Comparison of ENCODE assay signal across 26 mouse cellular contexts in genomic region chr4:72104186-72104585, GRCm38 (mm10).
"Had no signal": no experiment of that assay in that cellular context is flagged by ENCODE, and none has a peak within 500 bp of the region (broad histone marks: within the 10 kb centered on the region; RNA-seq: fewer than 3 reads in every experiment).

No protein-coding gene starts in this region.

- ATAC-seq: hindbrain, postnatal 0 days; intestine, embryonic 16.5 days; liver, embryonic 12.5 days had no signal

- H3K27me3 ChIP-seq: heart, embryonic 13.5 days; heart, embryonic 15.5 days; hindbrain, embryonic 13.5 days; hindbrain, embryonic 15.5 days; kidney, embryonic 15.5 days; limb, embryonic 13.5 days; limb, embryonic 15.5 days; liver, embryonic 12.5 days had no signal

- H3K9ac ChIP-seq: heart, embryonic 13.5 days; heart, embryonic 15.5 days; hindbrain, embryonic 13.5 days; hindbrain, embryonic 15.5 days; kidney, embryonic 15.5 days; limb, embryonic 13.5 days; limb, embryonic 15.5 days; liver, embryonic 12.5 days; liver, embryonic 14.5 days had no signal

- H3K27ac ChIP-seq: heart, embryonic 10.5 days; heart, embryonic 13.5 days; heart, embryonic 15.5 days; hindbrain, embryonic 13.5 days; hindbrain, embryonic 15.5 days; hindbrain, postnatal 0 days; kidney, embryonic 15.5 days; kidney, postnatal 0 days; limb, embryonic 13.5 days; limb, embryonic 15.5 days; liver, embryonic 12.5 days; liver, embryonic 14.5 days had no signal

- H3K4me3 ChIP-seq: heart, embryonic 10.5 days; heart, embryonic 13.5 days; heart, embryonic 15.5 days; hindbrain, embryonic 13.5 days; hindbrain, embryonic 15.5 days; kidney, embryonic 15.5 days; limb, embryonic 13.5 days; limb, embryonic 15.5 days; liver, embryonic 12.5 days had no signal

- DNase-seq: gastrocnemius, postnatal 14 days; gastrocnemius, postnatal 36 days; heart, adult 18-20 months; heart, postnatal 14 days; heart, postnatal 36 days; kidney, adult 11 months; kidney, adult 2 months; kidney, adult 9 months; kidney, postnatal 14 days; kidney, postnatal 36 days; layer of hippocampus, adult 9-11 months; layer of hippocampus, postnatal 36 days; left cerebral cortex, postnatal 4 days had no signal

- H3K4me2 ChIP-seq: heart, embryonic 13.5 days; heart, embryonic 15.5 days; hindbrain, embryonic 13.5 days; hindbrain, embryonic 15.5 days; kidney, embryonic 15.5 days; limb, embryonic 13.5 days; limb, embryonic 15.5 days; liver, embryonic 12.5 days had no signal

- H3K36me3 ChIP-seq: heart, embryonic 15.5 days had no signal

- H3K9me3 ChIP-seq: heart, embryonic 10.5 days; heart, embryonic 15.5 days; hindbrain, embryonic 13.5 days; kidney, embryonic 15.5 days; limb, embryonic 15.5 days; liver, embryonic 12.5 days had no signal

- H3K4me1 ChIP-seq: heart, embryonic 10.5 days; heart, embryonic 13.5 days; heart, embryonic 15.5 days; hindbrain, embryonic 13.5 days; hindbrain, embryonic 15.5 days; kidney, embryonic 15.5 days; limb, embryonic 13.5 days; limb, embryonic 15.5 days; liver, embryonic 12.5 days had no signal
